Mouse (Mus musculus): Measurements from ENCODE around the gene Nhej1.

DNA sequence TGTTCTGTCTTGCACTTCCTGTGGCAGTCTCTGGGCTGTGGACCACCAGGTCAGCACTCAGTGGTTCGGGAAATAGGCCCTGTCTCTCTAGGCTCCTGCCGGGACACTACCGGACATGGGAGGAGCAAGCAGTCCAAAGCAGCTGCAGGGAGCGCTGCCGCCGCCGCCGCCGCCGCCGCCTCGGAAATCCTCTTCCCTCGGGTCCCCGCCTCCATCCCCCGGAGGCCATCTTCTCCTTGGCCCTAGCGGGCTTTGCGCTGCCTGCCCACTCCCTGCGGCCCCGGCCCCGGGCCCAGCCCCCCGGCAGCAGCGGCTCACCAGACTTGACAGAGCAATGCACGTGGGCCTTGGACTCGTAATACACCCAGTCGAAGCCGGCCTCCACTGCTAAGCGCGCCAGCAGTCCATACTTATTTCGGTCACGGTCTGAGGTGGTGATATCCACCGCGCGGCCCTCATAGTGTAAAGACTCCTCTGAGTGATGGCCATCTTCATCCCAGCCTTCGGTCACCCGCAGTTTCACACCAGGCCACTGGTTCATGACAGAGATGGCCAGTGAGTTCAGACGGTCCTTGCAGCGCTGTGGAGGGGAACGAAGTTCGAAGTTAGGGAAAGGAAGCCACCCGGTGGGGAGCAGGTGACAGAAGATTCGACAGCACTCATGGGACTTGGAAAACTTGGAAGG, 176.9 kb downstream of the Nhej1 start:
- TF ChIP-seq CTCF (IDR thresholded peaks at IDR 0.05; ENCODE audit: low read depth) (no peak), EP300 (optimal IDR thresholded peaks at IDR 0.05) (no peak)
